Mouse (Mus musculus): ENCODE measurements at regions not wholly inside any gene's neighbourhood (a gene's known extent, or its start where the extent isn't known, plus 50 kb on each side); places are given as distances from the start of the nearest gene placed in this dataset.
A peak's percentile ranks its signal among the peaks of the same experiment; 100 is the strongest.

DNA sequence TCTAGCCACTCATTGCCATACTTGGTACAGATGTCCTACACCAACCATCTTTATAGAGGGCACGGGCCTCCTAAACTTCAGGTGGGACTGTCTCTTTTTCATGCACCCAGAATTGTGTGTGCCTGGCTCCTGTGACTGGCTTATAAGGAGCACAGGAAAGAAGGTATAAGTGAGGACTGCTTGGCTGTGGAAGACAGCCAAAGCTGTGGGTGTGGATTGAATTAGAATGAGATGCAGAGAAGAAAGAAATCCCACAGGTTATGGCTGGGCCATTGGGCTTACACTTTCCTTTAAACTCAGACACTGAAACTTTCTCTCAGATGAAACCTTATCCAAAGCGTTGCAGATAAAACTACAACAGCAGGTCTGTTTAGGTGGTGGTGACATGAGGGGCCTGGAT lies 239.5 kb upstream of the Fam160b2 start:
- DNase-seq (ENCODE audit: low spot score): no peak

DNA sequence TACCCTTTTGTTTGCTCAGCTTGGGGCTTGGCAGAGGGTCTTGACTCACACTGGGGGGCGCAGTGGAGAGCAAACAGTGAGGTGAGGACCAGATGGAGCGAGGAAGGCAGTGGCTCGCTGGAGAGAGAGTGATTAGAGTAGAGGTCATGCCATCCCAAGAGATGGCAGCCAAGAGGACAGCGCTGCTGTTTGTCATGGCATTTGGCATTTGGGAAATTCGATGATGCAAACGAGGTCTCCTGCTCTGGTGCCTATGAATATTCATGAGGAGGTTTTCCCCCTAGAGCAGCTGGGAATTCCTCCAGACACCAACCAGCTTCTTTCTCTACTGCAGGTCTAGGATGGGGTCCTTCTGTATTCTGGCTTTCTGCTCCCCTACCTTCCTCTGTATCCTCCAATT lies 237.9 kb upstream of the Fam160b2 start:
- no peak for DNase-seq (ENCODE audit: low spot score)

GRCm38 (mm10) chr14:70833238-70833637 lies 233.6 kb upstream of the Fam160b2 start:
- peak; percentile 56 for DNase-seq (ENCODE audit: low spot score)

DNA sequence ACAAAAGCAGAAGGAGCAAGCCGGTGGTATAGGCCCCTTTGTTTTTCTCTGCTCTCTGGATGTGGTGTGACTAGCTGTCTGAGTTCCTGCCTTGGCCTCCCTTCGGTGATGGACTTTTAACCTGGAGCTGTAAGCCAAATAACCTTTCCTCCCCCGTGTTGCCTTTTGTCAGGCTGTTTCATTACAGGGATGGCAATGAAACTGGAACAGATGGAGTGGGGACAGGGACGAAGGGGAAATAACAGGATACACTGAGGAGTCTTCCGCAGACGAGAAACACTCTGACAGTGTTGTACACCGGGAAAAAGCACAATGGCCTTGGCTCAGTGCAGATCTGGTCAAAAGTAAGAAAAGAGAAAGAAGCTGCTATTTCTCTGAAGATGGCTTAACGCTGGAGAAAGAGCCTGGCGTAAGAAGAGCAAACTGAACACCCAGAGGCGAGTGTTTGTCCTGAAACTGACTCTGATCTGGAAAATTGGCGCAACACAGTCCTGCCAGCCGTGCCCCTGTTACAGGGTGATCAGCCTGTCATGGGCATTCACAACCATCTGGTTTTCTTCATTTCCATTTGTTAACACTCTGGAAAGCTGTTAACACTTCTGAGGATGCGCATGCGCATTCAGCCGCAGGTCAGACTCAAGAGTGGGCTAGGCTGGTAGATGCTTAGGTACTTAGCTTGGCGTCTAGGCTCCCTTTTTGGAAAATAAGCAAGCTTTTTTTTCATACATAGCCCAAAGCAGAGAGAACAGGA lies 233.0 kb upstream of the Fam160b2 start:
- DNase-seq (ENCODE audit: low spot score): peak; percentile 24

DNA sequence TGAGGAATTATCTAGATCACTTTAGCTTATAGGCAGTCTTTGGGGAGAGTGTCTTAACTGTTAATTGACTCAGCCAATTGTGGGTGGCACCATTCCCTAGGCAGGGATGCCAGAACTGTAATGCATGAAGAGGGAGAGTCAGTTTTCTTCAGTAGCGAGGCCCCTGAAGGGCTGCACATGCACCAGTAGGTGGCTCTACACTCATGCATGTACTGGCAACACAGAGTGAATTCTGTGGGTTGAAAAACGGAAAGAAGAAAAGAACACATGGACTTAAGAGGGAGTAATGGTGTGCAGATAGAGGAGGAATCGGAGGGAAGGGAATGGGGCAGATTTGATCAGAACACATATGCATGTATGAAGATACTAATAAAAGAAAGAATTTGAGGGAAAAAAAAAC lies 232.4 kb upstream of the Fam160b2 start:
- DNase-seq (ENCODE audit: low spot score): peak; percentile 3

Measured in yolk sac, embryonic 10.5 days (tissue).